In the genomic region with DNA sequence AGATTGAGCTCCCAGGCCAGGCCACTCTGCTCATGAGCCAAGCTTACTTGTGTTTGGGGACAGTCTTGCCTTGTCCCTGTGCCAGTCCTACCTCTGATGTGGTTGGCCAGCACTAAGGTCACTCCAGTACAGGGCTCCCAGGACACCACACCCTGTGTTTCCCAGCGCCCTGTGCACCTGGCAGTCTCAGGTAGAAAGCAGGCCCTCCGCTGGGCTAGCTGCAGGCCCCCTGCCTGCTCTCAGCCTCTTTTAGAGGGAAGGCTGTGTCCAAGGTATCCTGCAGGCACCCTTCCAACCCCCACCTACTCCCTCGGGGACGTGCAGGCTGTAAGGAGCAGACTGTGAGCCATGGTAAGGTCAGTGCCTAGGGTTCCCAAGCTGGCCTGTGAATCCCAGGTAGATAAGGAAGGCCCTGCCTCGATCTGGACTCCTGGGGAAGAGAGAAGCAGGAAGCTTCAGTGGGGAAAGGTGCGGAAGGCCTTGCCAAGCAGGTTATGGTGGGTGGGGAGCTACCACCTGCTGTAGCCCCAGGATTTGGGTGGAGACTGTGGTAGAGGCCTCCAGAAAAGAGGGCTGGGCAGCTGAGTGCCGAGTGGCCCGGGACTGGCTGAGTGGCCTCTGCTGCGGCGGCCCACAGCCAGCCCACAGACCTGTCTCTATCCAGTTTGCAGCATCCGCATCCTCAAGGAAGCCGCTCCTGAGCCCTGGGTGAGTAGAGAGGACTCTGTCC, we compare ENCODE assay signal across 14 mouse cellular contexts. TPM values are rescaled to one million over a fixed set of nuclear protein-coding genes. Genes with fewer than 3 reads are reported as not detected.
A peak's percentile ranks its signal among the peaks of the same experiment; 100 is the strongest.
DNase-seq lines count a peak whose midpoint lies in the region; ATAC-seq and TF ChIP-seq lines count a peak whose summit lies in the region.
"Had no signal": no experiment of that assay in that cellular context is flagged by ENCODE, and none has a peak within 500 bp of the region (broad histone marks: within the 10 kb centered on the region; RNA-seq: fewer than 3 reads in every experiment).

No protein-coding gene starts in this region.

- H3K27ac ChIP-seq in heart, adult 2 months = no peak overlapping the region
- H3K27ac ChIP-seq in lung, embryonic 14.5 days (ENCODE audit: low read depth) = peak overlapping the region; percentile 54; the same call in 1 of the 2 replicates
- peak overlapping the region; percentile 29 for H3K27ac ChIP-seq in intestine, embryonic 14.5 days (ENCODE audit: low read depth)
- H3K27ac ChIP-seq in limb, embryonic 15.5 days = peak overlapping the region; percentile 61; the same call in 1 of the 2 replicates
- H3K27ac ChIP-seq: heart, embryonic 15.5 days had no signal

- no peaks in the 10 kb centered on the region for H3K36me3 ChIP-seq in heart, adult 2 months (ENCODE audit: control insufficient read depth, insufficient read depth, low read length)
- no peaks in the 10 kb centered on the region for H3K36me3 ChIP-seq in lung, embryonic 14.5 days (ENCODE audit: insufficient read depth)
- H3K36me3 ChIP-seq in intestine, embryonic 14.5 days (ENCODE audit: control insufficient read depth, insufficient read depth, low read length) = no peaks in the 10 kb centered on the region
- no peaks in the 10 kb centered on the region for H3K36me3 ChIP-seq in limb, embryonic 15.5 days
- H3K36me3 ChIP-seq: heart, embryonic 15.5 days had no signal

- H3K4me3 ChIP-seq in heart, adult 2 months = no peak overlapping the region
- H3K4me3 ChIP-seq in lung, embryonic 14.5 days (ENCODE audit: low read depth, low read length) = no peak overlapping the region
- no peak overlapping the region for H3K4me3 ChIP-seq in intestine, embryonic 14.5 days (ENCODE audit: low read depth, low read length)
- H3K4me3 ChIP-seq in limb, embryonic 15.5 days = no peak overlapping the region
- H3K4me3 ChIP-seq: heart, embryonic 15.5 days had no signal

- H3K4me1 ChIP-seq in heart, adult 2 months (ENCODE audit: control insufficient read depth, insufficient read depth, low read length) = peaks cover 12% of the 10 kb centered on the region
- 0 out of 2 replicates have a peak, but pooled peaks cover 7% of the 10 kb centered on the region for H3K4me1 ChIP-seq in lung, embryonic 14.5 days (ENCODE audit: insufficient read depth)
- H3K4me1 ChIP-seq in intestine, embryonic 14.5 days (replicated peaks; ENCODE audit: control insufficient read depth, insufficient read depth, low read length) = peaks cover 9% of the 10 kb centered on the region
- H3K4me1 ChIP-seq in limb, embryonic 15.5 days = peaks cover 20% of the 10 kb centered on the region

- DNase-seq in heart, adult 2 months = peak in 1 of 2 experiments; percentile 50
- DNase-seq in heart, postnatal 14 days = no peak
- no peak for DNase-seq in lung, embryonic 14.5 days
- DNase-seq in lung, postnatal 25 days (ENCODE audit: low spot score) = no peak
- DNase-seq in intestine, embryonic 14.5 days (ENCODE audit: low spot score) = peak; percentile 67
- no peak for DNase-seq in layer of hippocampus, adult 9-11 months
- DNase-seq: cerebellum, adult 11 months; kidney, adult 9 months; liver; right cerebral cortex, postnatal 4 days; thymus, adult 2 months had no signal

- ATAC-seq in lung, embryonic 14.5 days (ENCODE audit: insufficient read depth) = no peak
- ATAC-seq in intestine, embryonic 14.5 days (replicated peaks; ENCODE audit: low FRiP score, low TSS enrichment, low read depth) = peak; percentile 61
- no peak for ATAC-seq in limb, embryonic 15.5 days (ENCODE audit: insufficient number of reproducible peaks, low FRiP score, low TSS enrichment, low read depth)

- no peak for TF ChIP-seq CTCF in heart, adult 2 months (IDR thresholded peaks at IDR 0.05)
- TF ChIP-seq CTCF in lung, embryonic 14.5 days (IDR thresholded peaks at IDR 0.05; ENCODE audit: low read depth) = no peak

- H3K9ac ChIP-seq in heart, adult 2 months (ENCODE audit: low read depth, low read length) = peak overlapping the region; percentile 11; the same call in 1 of the 2 replicates
- H3K9ac ChIP-seq in lung, embryonic 14.5 days = no peak overlapping the region
- H3K9ac ChIP-seq in intestine, embryonic 14.5 days (ENCODE audit: low read length) = no peak overlapping the region
- H3K9ac ChIP-seq in limb, embryonic 15.5 days = no peak overlapping the region
- H3K9ac ChIP-seq: heart, embryonic 15.5 days had no signal

- H3K9me3 ChIP-seq in lung, embryonic 14.5 days (ENCODE audit: low read depth, low read length) = no peaks in the 10 kb centered on the region
- H3K9me3 ChIP-seq in intestine, embryonic 14.5 days (ENCODE audit: control insufficient read depth, low read length) = no peaks in the 10 kb centered on the region
- H3K9me3 ChIP-seq in limb, embryonic 15.5 days = no peaks in the 10 kb centered on the region
- H3K9me3 ChIP-seq: heart, embryonic 15.5 days had no signal

- intact Hi-C loops in heart, adult 2 months (cut with DNase I) = loop anchor here (5.0 kb wide), 1 partner anchor 34 kb away; no protein-coding TSS in a partner anchor
- intact Hi-C loops in heart, postnatal 14 days (cut with DNase I) = loop anchor here (5.0 kb wide), 1 partner anchor 39 kb away; a partner anchor contains a TSS

- 71% methylated on average over 12 of the region's 12 CpGs for WGBS in heart, adult 2 months
- WGBS in lung, embryonic 14.5 days = 60% methylated on average over 12 of the region's 12 CpGs
- WGBS in intestine, embryonic 14.5 days = 78% methylated on average over 12 of the region's 12 CpGs
- WGBS in limb, embryonic 15.5 days = 69% methylated on average over 12 of the region's 12 CpGs

- 0 out of 2 replicates have a peak, but pooled peaks have one; percentile 14 for TF ChIP-seq EP300 in heart, adult 2 months (IDR thresholded peaks at IDR 0.05; ENCODE audit: insufficient read depth, low read depth, low read length)

- H3K79me2 ChIP-seq in heart, adult 2 months (replicated peaks; ENCODE audit: control insufficient read depth, insufficient read depth, low read length) = no peaks in the 10 kb centered on the region; the same call in 1 of the 2 replicates

- no peaks in the 10 kb centered on the region for H3K27me3 ChIP-seq in heart, adult 2 months (ENCODE audit: control insufficient read depth, insufficient read depth, low read length)
- H3K27me3 ChIP-seq in lung, embryonic 14.5 days (ENCODE audit: insufficient read depth, low read length) = no peaks in the 10 kb centered on the region
- no peaks in the 10 kb centered on the region for H3K27me3 ChIP-seq in intestine, embryonic 14.5 days (replicated peaks; ENCODE audit: control insufficient read depth, insufficient read depth, low read length)
- H3K27me3 ChIP-seq in limb, embryonic 15.5 days = no peaks in the 10 kb centered on the region
- H3K27me3 ChIP-seq: CH12.LX; heart, embryonic 15.5 days had no signal

- no peak overlapping the region for H3K4me2 ChIP-seq in lung, embryonic 14.5 days
- peak overlapping the region; percentile 18; the same call in 1 of the 2 replicates for H3K4me2 ChIP-seq in intestine, embryonic 14.5 days (ENCODE audit: low read length)
- no peak overlapping the region for H3K4me2 ChIP-seq in limb, embryonic 15.5 days
- H3K4me2 ChIP-seq: heart, embryonic 15.5 days had no signal

- TF ChIP-seq POLR2A in heart, adult 2 months (IDR thresholded peaks at IDR 0.05; ENCODE audit: insufficient read depth, low read depth, low read length) = no peak

RNA-seq across cellular contexts. Expression of a gene that starts 39.2 kb away (rescaled TPM):
- total RNA-seq in heart, adult 2 months (2021) = 10 to 100 TPM; 31.5 to 35.9 TPM
- polyA plus RNA-seq in heart, adult 2 months (2012; rRNA removed) = 31.2 and 33.0 TPM in 2 replicates
- total RNA-seq in heart, postnatal 14 days (2021) = 10 to 100 TPM; 37.7 to 39.4 TPM
- polyA plus RNA-seq in lung, embryonic 14.5 days (2014; fragmentation: Nextera tagmentation; extraction: Ambion mirVana) = 1.8 and 2.8 TPM in 2 replicates
- 2.1 and 2.5 TPM in 2 replicates for polyA plus RNA-seq in intestine, embryonic 14.5 days (2014; fragmentation: Nextera tagmentation; extraction: Ambion mirVana)
- polyA plus RNA-seq in limb, embryonic 15.5 days (2015; fragmentation: Nextera tagmentation; extraction: Ambion mirVana) = 3.4 and 3.6 TPM in 2 replicates

RNA-seq across cellular contexts. Expression of a gene that starts 41.6 kb away (rescaled TPM):
- total RNA-seq in heart, adult 2 months (2021) = 10 to 100 TPM; 11.2 to 12.0 TPM
- polyA plus RNA-seq in heart, adult 2 months (2012; rRNA removed) = 7.4 and 11.8 TPM in 2 replicates
- total RNA-seq in heart, postnatal 14 days (2021) = 10 to 100 TPM; 12.8 to 14.2 TPM
- 28.2 and 35.3 TPM in 2 replicates for polyA plus RNA-seq in lung, embryonic 14.5 days (2014; fragmentation: Nextera tagmentation; extraction: Ambion mirVana)
- 27.3 and 33.7 TPM in 2 replicates for polyA plus RNA-seq in intestine, embryonic 14.5 days (2014; fragmentation: Nextera tagmentation; extraction: Ambion mirVana)
- polyA plus RNA-seq in limb, embryonic 15.5 days (2015; fragmentation: Nextera tagmentation; extraction: Ambion mirVana) = 30.6 and 33.9 TPM in 2 replicates

RNA-seq across cellular contexts. Expression of a gene that starts 56.6 kb away (rescaled TPM):
- 100 to 1,000 TPM; 360 to 417 TPM for total RNA-seq in heart, adult 2 months (2021)
- 634 and 1,197 TPM in 2 replicates for polyA plus RNA-seq in heart, adult 2 months (2012; rRNA removed)
- 100 to 1,000 TPM; 411 to 471 TPM for total RNA-seq in heart, postnatal 14 days (2021)
- polyA plus RNA-seq in lung, embryonic 14.5 days (2014; fragmentation: Nextera tagmentation; extraction: Ambion mirVana) = 799 and 802 TPM in 2 replicates
- 909 and 955 TPM in 2 replicates for polyA plus RNA-seq in intestine, embryonic 14.5 days (2014; fragmentation: Nextera tagmentation; extraction: Ambion mirVana)
- 509 and 665 TPM in 2 replicates for polyA plus RNA-seq in limb, embryonic 15.5 days (2015; fragmentation: Nextera tagmentation; extraction: Ambion mirVana)
